Mouse (Mus musculus) liver, embryonic 13.5 days (tissue): ENCODE measurements around the gene Pcbp3. TPM values are rescaled to one million over a fixed set of nuclear protein-coding genes. Genes with fewer than 3 reads are reported as not detected.

ENCODE experiments used
- ATAC-seq: fragments of 200-750 bp; cut with Nextera tagmentation; 2 replicates; pipeline ENCODE4 v1.8.0; 2017; ENCODE audit warnings: low read depth, mild to moderate bottlenecking, moderate number of reproducible peaks, moderate library complexity
- DNase-seq: peaks from one replicate; pipeline ENCODE4 v3.0.0; 2022
- H3K27ac ChIP-seq: fragments of 300-500 bp; sonication (generic); 2 replicates; pipeline ENCODE4 v1.5.1; 2015; ENCODE audit warnings: moderate library complexity, mild to moderate bottlenecking, inconsistent platforms
- H3K27me3 ChIP-seq: fragments of 300-500 bp; sonication (generic); 2 replicates; pipeline ENCODE4 v1.6.1; 2015; ENCODE audit warnings: mild to moderate bottlenecking, inconsistent platforms
- H3K36me3 ChIP-seq: fragments of 300-500 bp; sonication (generic); 2 replicates; pipeline ENCODE4 v1.6.1; 2015; ENCODE audit warnings: mild to moderate bottlenecking, inconsistent platforms
- H3K4me1 ChIP-seq: fragments of 300-500 bp; sonication (generic); replicated peaks from 2 replicates; pipeline ENCODE4 v1.6.1; 2015; ENCODE audit warnings: inconsistent platforms
- H3K4me2 ChIP-seq: fragments of 300-500 bp; sonication (generic); 2 replicates; pipeline ENCODE4 v1.6.1; 2015; ENCODE audit warnings: inconsistent platforms, mild to moderate bottlenecking, moderate library complexity
- H3K4me3 ChIP-seq: fragments of 300-500 bp; sonication (generic); replicated peaks from 2 replicates; pipeline ENCODE4 v1.5.1; 2015; ENCODE audit warnings: mild to moderate bottlenecking, inconsistent platforms
- H3K9ac ChIP-seq: fragments of 300-500 bp; sonication (generic); 2 replicates; pipeline ENCODE4 v1.6.1; 2015; ENCODE audit warnings: mild to moderate bottlenecking, inconsistent platforms
- H3K9me3 ChIP-seq: fragments of 300-500 bp; sonication (generic); replicated peaks from 2 replicates; pipeline ENCODE4 v1.6.1; 2016; ENCODE audit warnings: inconsistent platforms
- WGBS: fragments of 180-500 bp; shearing (Covaris S2); methylation state at CpG from one replicate; pipeline ENCODE4 v1.1.7; 2015; ENCODE audit not compliant: insufficient replicate concordance; 5-methylcytosine and 5-hydroxymethylcytosine counted together
- polyA plus RNA-seq: library from polyadenylated mRNA; unstranded; fragments of >200 nt; fragmentation: Nextera tagmentation; extraction: Ambion mirVana; gene quantifications from 2 replicates; pipeline ENCODE4 v1.2.1, GENCODE M21; 2015

The Pcbp3 gene
- polyA plus RNA-seq, 1 experiment from 2014 or later, result 5.1 TPM

- H3K27ac ChIP-seq, result no peak overlapping the region
- WGBS, result 57% methylated on average over 1 of the region's 1 CpGs
- no peak overlapping the region for H3K9ac ChIP-seq
- H3K4me2 ChIP-seq, result no peak overlapping the region
- H3K9me3 ChIP-seq, result no peaks in the 10 kb centered on the region
- H3K27me3 ChIP-seq, result no peaks in the 10 kb centered on the region
- DNase-seq (no peak), ATAC-seq (no peak)
- no peaks in the 10 kb centered on the region for H3K36me3 ChIP-seq
- H3K4me3 ChIP-seq, result no peak overlapping the region
- H3K4me1 ChIP-seq, result no peaks in the 10 kb centered on the region
These were observed 144.8 kb downstream of the Pcbp3 start for GRCm38 (mm10) chr10:76816930-76817329.

DNA sequence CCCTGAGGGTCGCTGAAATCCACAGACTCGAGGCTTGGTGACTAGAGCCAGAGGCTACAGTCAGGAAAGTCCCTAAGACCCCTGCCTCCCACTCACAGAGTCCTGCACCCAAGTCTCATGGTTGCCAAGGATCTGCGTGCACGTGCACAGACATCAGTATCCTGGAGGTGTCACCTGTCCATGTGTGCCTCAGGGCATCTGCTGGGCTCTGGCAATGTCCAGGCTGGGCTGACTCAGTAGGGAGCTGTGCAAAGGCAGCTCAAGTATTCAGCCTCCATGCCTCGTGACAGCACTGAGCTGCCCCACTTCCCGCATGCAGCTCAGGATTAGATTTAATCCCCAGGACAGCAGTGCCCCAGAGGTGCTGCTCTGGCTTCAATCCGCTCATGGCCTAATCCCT lies 145.3 kb downstream of the Pcbp3 start:
- no peaks in the 10 kb centered on the region for H3K9me3 ChIP-seq
- no peak overlapping the region for H3K9ac ChIP-seq
- H3K36me3 ChIP-seq, result no peaks in the 10 kb centered on the region
- ATAC-seq, result no peak
- H3K4me1 ChIP-seq, result no peaks in the 10 kb centered on the region
- 60% methylated on average over 7 of the region's 7 CpGs for WGBS
- no peaks in the 10 kb centered on the region for H3K27me3 ChIP-seq
- no peak overlapping the region for H3K4me3 ChIP-seq
- no peak overlapping the region for H3K27ac ChIP-seq
- no peak overlapping the region for H3K4me2 ChIP-seq
- DNase-seq, result no peak

DNA sequence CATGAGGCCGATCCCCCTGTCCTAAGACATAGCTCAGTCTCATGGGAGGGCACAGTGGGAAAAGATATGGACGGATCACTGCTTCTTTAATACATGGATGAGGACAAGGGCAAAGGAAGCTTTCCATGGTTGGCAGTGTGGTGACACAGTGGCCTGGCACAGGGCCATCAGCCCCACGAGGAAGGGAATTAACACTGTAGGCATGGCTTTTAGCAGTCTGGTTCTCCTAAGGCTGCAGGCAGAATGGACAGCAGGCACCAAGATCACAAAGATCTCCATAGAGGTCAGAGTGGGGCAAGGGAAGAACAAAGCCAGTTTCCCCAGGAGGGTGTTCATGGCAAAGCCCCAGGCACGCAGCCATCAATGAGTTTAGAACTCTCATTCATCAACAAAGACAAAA lies 146.2 kb downstream of the Pcbp3 start:
- no peak overlapping the region for H3K27ac ChIP-seq
- no peak for DNase-seq
- no peak overlapping the region for H3K4me3 ChIP-seq
- H3K36me3 ChIP-seq, result no peaks in the 10 kb centered on the region
- no peak for ATAC-seq
- whole genome bisulfite sequencing, result 55% methylated on average over 4 of the region's 4 CpGs
- H3K4me1 ChIP-seq, result no peaks in the 10 kb centered on the region
- no peaks in the 10 kb centered on the region for H3K9me3 ChIP-seq
- no peak overlapping the region for H3K4me2 ChIP-seq
- no peaks in the 10 kb centered on the region for H3K27me3 ChIP-seq
- no peak overlapping the region for H3K9ac ChIP-seq

GRCm38 (mm10) chr10:76814811-76815210 lies 146.9 kb downstream of the Pcbp3 start:
- no peaks in the 10 kb centered on the region for H3K27me3 ChIP-seq
- DNase-seq, result no peak
- no peak overlapping the region for H3K4me2 ChIP-seq
- no peaks in the 10 kb centered on the region for H3K36me3 ChIP-seq
- H3K4me3 ChIP-seq, result no peak overlapping the region
- ATAC-seq, result no peak
- H3K27ac ChIP-seq, result no peak overlapping the region
- H3K9ac ChIP-seq, result no peak overlapping the region
- no peaks in the 10 kb centered on the region for H3K4me1 ChIP-seq
- no peaks in the 10 kb centered on the region for H3K9me3 ChIP-seq
- 60% methylated on average over 8 of the region's 8 CpGs for WGBS

DNA sequence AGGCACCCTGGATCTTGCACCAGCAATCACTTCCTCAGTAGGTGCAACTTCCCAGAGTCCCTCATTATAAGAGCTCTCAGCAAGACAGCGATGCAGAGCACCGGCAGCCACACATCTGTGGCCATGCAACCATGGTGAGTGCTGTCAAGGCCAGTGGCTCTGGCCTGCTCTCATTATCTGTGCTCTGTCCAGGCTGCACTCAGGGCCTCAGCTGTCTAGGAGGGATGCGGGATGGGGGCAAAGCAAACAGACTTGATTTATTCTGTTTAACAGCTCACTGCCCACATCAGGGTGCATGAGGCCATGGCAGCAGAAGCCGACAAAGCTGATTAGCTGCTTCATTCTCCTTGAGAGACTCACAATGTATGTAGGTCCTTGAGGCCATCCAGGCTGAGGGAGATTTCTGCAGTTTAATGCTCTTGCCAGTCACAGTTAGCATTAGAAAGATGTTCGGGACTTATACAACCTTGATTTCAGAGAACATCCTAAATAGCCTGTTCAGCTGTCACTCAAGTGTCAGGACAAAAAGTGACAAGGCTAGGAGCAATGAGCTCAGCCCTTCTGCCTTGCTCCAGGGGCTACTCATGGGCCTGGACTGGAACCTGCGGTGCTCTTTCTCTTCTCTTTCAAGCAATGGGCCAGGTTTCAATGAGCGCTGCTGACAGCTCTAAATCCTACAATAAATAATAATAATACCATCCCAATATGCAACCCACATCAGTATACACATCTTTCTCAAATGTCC lies 151.6 kb downstream of the Pcbp3 start:
- Histone ChIP-seq H3K27me3 (no peaks in the 10 kb centered on the region), H3K36me3 (no peaks in the 10 kb centered on the region), H3K4me1 (no peaks in the 10 kb centered on the region; the same call in 1 of the 2 replicates), H3K27ac (no peak overlapping the region), H3K9me3 (no peaks in the 10 kb centered on the region), H3K9ac (no peak overlapping the region), H3K4me3 (no peak overlapping the region), H3K4me2 (no peak overlapping the region)
- ATAC-seq (no peak), DNase-seq (no peak)
- 70% methylated on average over 7 of the region's 7 CpGs for WGBS

DNA sequence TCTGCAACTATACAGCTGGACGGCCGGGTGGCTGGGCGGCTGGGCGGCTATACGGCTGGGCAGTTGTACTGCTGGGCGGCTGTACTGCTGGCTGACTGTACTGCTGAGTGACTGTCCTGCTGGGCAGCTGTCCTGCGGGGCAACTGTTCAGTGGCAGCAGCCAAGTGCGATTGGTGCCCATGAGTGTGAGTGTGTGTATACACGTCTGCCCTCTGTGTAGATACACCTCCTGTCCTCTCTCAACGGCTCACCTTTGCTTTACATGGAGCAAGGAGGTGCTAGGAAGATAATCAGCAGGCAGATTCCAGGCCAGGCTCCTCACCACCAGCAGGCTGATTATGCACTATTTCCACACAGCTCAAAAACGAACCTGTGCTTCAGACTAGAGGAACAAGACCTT lies 152.2 kb downstream of the Pcbp3 start:
- Histone ChIP-seq H3K36me3 (no peaks in the 10 kb centered on the region), H3K4me1 (no peaks in the 10 kb centered on the region; the same call in 1 of the 2 replicates), H3K4me3 (no peak overlapping the region), H3K27ac (no peak overlapping the region), H3K27me3 (no peaks in the 10 kb centered on the region), H3K4me2 (no peak overlapping the region), H3K9me3 (no peaks in the 10 kb centered on the region), H3K9ac (no peak overlapping the region)
- DNase-seq, result no peak
- 76% methylated on average over 11 of the region's 11 CpGs for WGBS
- ATAC-seq, result no peak

GRCm38 (mm10) chr10:76808446-76809400 lies 153.0 kb downstream of the Pcbp3 start:
- no peaks in the 10 kb centered on the region; the same call in 1 of the 2 replicates for H3K4me1 ChIP-seq
- WGBS, result 56% methylated on average over 10 of the region's 10 CpGs
- no peaks in the 10 kb centered on the region for H3K36me3 ChIP-seq
- H3K27me3 ChIP-seq, result no peaks in the 10 kb centered on the region
- H3K9me3 ChIP-seq, result no peaks in the 10 kb centered on the region
- ATAC-seq, result peak; percentile 43; the same call in 1 of the 2 replicates
- no peak overlapping the region for H3K27ac ChIP-seq
- H3K4me3 ChIP-seq, result no peak overlapping the region
- no peak overlapping the region for H3K4me2 ChIP-seq
- no peak for DNase-seq
- no peak overlapping the region for H3K9ac ChIP-seq

DNA sequence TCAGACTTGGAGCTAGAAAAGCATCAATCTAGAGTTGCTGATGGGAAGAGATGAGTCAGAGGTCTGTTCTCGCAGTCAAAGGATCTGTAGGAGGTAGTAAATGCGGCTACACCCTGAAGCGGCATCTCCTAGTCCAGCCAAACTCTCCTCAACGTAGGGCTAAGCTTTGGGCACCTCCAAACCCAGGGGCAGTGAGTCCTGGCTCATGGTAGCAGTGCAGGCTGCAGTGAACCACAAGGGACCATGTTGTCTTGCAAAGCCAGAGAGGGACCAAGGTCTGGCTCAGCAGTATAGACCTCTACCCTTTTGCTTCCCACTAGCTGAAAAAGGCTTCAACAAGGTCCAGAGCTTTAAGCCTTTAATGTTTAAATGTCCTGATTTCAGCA lies 159.2 kb downstream of the Pcbp3 start:
- Histone ChIP-seq H3K9ac (no peak overlapping the region), H3K9me3 (no peaks in the 10 kb centered on the region), H3K4me2 (no peak overlapping the region), H3K36me3 (no peaks in the 10 kb centered on the region), H3K4me3 (no peak overlapping the region), H3K4me1 (peaks cover 8% of the 10 kb centered on the region), H3K27ac (no peak overlapping the region), H3K27me3 (no peaks in the 10 kb centered on the region)
- DNase-seq, result no peak
- 67% methylated on average over 4 of the region's 4 CpGs for WGBS
- no peak for ATAC-seq

DNA sequence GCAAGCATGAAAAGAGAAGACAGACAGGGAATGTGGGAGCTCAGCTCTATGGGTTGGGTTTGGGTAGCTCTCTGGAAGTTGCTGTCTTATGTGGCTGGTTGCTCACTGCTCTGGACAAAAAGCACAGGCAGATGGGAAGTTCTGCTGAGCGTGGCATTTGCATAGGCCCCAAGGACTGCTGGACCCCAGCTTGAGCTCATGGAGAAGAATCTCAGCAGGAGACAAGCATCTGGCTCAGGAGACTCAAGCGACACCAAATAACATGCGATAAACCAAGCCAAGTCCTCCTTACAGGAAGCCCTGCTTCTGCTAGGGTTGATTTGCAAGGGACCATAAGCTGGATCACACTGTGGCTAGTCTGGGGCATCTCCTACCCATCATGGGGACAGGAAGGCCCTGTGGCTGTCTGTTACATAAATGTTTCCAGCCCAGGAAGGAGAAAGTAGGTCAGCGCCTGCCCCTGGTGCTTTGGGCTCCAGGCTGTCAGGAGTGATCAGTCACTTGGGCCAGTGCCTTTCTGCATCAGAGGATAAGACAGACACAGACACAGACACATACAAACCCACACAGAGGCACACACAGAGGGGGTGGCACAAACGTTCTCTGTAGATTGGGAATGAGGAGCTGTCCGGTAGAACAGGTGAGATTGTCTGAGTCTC lies 159.7 kb downstream of the Pcbp3 start:
- ATAC-seq, result no peak
- H3K27me3 ChIP-seq, result no peaks in the 10 kb centered on the region

DNA sequence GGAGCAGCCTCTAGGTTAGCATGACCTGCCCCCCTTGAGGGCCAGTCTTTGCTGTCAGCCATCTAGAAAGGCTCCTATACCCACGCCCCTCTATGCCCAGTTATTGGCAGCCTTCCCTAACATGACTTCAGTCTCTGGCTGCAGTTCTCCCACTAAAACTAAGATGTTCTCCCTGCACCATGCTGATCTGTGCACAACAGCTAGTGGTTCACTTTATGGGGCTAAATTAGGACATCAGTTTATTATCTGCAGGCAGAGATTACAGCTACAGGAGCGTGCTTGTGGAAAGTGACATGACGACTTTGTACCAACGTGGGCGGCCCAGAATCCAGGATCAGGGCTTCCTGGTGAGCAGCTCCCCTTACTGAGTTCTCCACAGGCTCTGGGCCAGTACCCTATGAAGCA lies 160.4 kb downstream of the Pcbp3 start:
- Histone ChIP-seq H3K27ac (no peak overlapping the region), H3K9ac (no peak overlapping the region), H3K4me2 (no peak overlapping the region), H3K36me3 (no peaks in the 10 kb centered on the region), H3K9me3 (no peaks in the 10 kb centered on the region), H3K4me1 (peaks cover 8% of the 10 kb centered on the region), H3K27me3 (no peaks in the 10 kb centered on the region), H3K4me3 (no peak overlapping the region)
- 71% methylated on average over 5 of the region's 5 CpGs for whole genome bisulfite sequencing
- ATAC-seq (no peak), DNase-seq (no peak)

More for the DNA sequence above, 159.7 kb downstream of the Pcbp3 start:
- no peak for DNase-seq
- Histone ChIP-seq H3K4me2 (no peak overlapping the region), H3K9me3 (no peaks in the 10 kb centered on the region), H3K9ac (no peak overlapping the region), H3K36me3 (no peaks in the 10 kb centered on the region), H3K4me1 (peaks cover 8% of the 10 kb centered on the region), H3K27ac (no peak overlapping the region), H3K4me3 (no peak overlapping the region)
- 66% methylated on average over 6 of the region's 6 CpGs for WGBS
